In the genomic region with DNA sequence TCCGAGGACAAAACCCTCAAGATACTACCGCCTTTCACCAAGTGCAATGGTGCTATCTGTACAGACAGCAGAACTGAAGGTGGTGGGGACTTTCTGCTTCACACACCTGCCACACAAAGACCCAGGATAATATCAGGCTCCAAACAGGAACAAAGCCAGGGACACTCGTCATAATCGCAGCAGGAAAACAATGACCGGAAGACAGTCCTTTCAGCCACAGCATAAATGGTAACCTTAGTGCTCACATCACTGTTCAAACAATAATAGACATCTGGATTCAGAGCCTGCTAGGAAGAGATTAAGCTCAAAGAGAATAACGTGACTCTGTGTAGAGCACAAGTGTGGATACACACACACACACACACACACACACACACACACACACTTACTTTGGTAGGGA, we compare ENCODE assay signal across 10 mouse cellular contexts.
DNase-seq lines count a peak whose midpoint lies in the region; ATAC-seq and TF ChIP-seq lines count a peak whose summit lies in the region.
"Had no signal": no experiment of that assay in that cellular context is flagged by ENCODE, and none has a peak within 500 bp of the region (broad histone marks: within the 10 kb centered on the region; RNA-seq: fewer than 3 reads in every experiment).

No protein-coding gene starts in this region.

- no peak overlapping the region for H3K4me3 ChIP-seq in hindbrain, embryonic 13.5 days
- no peak overlapping the region for H3K4me3 ChIP-seq in hindbrain, embryonic 10.5 days
- no peak overlapping the region for H3K4me3 ChIP-seq in kidney, adult 2 months (ENCODE audit: insufficient read depth, low read depth, low read length)
- H3K4me3 ChIP-seq in lung, postnatal 0 days (ENCODE audit: low read depth, low read length), result no peak overlapping the region
- no peak overlapping the region for H3K4me3 ChIP-seq in intestine, embryonic 15.5 days (replicated peaks)

- no peak overlapping the region for H3K9ac ChIP-seq in hindbrain, embryonic 13.5 days
- no peak overlapping the region for H3K9ac ChIP-seq in lung, postnatal 0 days (replicated peaks; ENCODE audit: low read depth)
- no peak overlapping the region for H3K9ac ChIP-seq in intestine, embryonic 15.5 days

- H3K27me3 ChIP-seq in hindbrain, embryonic 13.5 days, result no peaks in the 10 kb centered on the region
- H3K27me3 ChIP-seq in hindbrain, embryonic 10.5 days (ENCODE audit: insufficient read depth, poor library complexity, severe bottlenecking), result 0 out of 2 replicates have a peak, but pooled peaks cover 6% of the 10 kb centered on the region
- no peaks in the 10 kb centered on the region for H3K27me3 ChIP-seq in kidney, adult 2 months (replicated peaks; ENCODE audit: control insufficient read depth, insufficient read depth, low read length)
- H3K27me3 ChIP-seq in lung, postnatal 0 days (replicated peaks; ENCODE audit: insufficient read depth, low read length), result no peaks in the 10 kb centered on the region
- H3K27me3 ChIP-seq in intestine, embryonic 15.5 days (replicated peaks), result no peaks in the 10 kb centered on the region
- H3K27me3 ChIP-seq: CH12.LX had no signal

- DNase-seq in hindbrain, embryonic 10.5 days (ENCODE audit: low spot score), result no peak
- peak; percentile 79 to 86 for DNase-seq in heart, adult 9 months (ENCODE audit: low spot score in 2 of 2)
- DNase-seq in kidney, adult 2 months, result peak; percentile 81
- DNase-seq in lung, postnatal 0 days (ENCODE audit: low spot score), result peak; percentile 69
- no peak for DNase-seq in layer of hippocampus, postnatal 10 days (ENCODE audit: low spot score in 2 of 2)
- DNase-seq: cerebellum, postnatal 25 days had no signal

- H3K9me3 ChIP-seq in hindbrain, embryonic 13.5 days, result no peaks in the 10 kb centered on the region
- H3K9me3 ChIP-seq in hindbrain, embryonic 10.5 days, result no peaks in the 10 kb centered on the region
- no peaks in the 10 kb centered on the region for H3K9me3 ChIP-seq in lung, postnatal 0 days (ENCODE audit: low read length)
- no peaks in the 10 kb centered on the region for H3K9me3 ChIP-seq in intestine, embryonic 15.5 days

- WGBS in hindbrain, embryonic 13.5 days, result 77% methylated on average over 6 of the region's 6 CpGs
- WGBS in hindbrain, embryonic 10.5 days, result 85% methylated on average over 6 of the region's 6 CpGs
- WGBS in kidney, adult 2 months, result 65% methylated on average over 6 of the region's 6 CpGs
- 40% methylated on average over 6 of the region's 6 CpGs for WGBS in lung, postnatal 0 days
- WGBS in intestine, embryonic 15.5 days, result 63% methylated on average over 6 of the region's 6 CpGs

- 0 out of 2 replicates have a peak overlapping the region, but pooled peaks have one; percentile 62 for H3K27ac ChIP-seq in hindbrain, embryonic 13.5 days
- no peak overlapping the region for H3K27ac ChIP-seq in hindbrain, embryonic 10.5 days
- H3K27ac ChIP-seq in kidney, adult 2 months (ENCODE audit: insufficient read depth, low read depth, low read length), result no peak overlapping the region
- 0 out of 2 replicates have a peak overlapping the region, but pooled peaks have one; percentile 1 for H3K27ac ChIP-seq in lung, postnatal 0 days (ENCODE audit: low read length)
- no peak overlapping the region for H3K27ac ChIP-seq in intestine, embryonic 15.5 days

- TF ChIP-seq CTCF in kidney, adult 2 months (conservative IDR thresholded peaks at IDR 0.05; ENCODE audit: insufficient read depth, insufficient read length, low read depth, low read length), result no peak
- TF ChIP-seq CTCF in lung, postnatal 0 days (IDR thresholded peaks at IDR 0.05), result no peak

- no peak for TF ChIP-seq POLR2A in kidney, adult 2 months (IDR thresholded peaks at IDR 0.05; ENCODE audit: low read depth, low read length)

- peak; percentile 93 for TF ChIP-seq EP300 in lung, postnatal 0 days (IDR thresholded peaks at IDR 0.05)

- H3K4me1 ChIP-seq in hindbrain, embryonic 13.5 days (replicated peaks), result peaks cover 43% of the 10 kb centered on the region
- H3K4me1 ChIP-seq in hindbrain, embryonic 10.5 days (replicated peaks), result peaks cover 46% of the 10 kb centered on the region
- peaks cover 24% of the 10 kb centered on the region for H3K4me1 ChIP-seq in kidney, adult 2 months (ENCODE audit: control insufficient read depth, insufficient read depth, low read length)
- peaks cover 29% of the 10 kb centered on the region; the same call in 1 of the 2 replicates for H3K4me1 ChIP-seq in lung, postnatal 0 days (ENCODE audit: insufficient read depth, low read depth, low read length)
- H3K4me1 ChIP-seq in intestine, embryonic 15.5 days (replicated peaks), result peaks cover 11% of the 10 kb centered on the region

- H3K36me3 ChIP-seq in hindbrain, embryonic 13.5 days, result 0 out of 2 replicates have a peak, but pooled peaks cover 5% of the 10 kb centered on the region
- H3K36me3 ChIP-seq in hindbrain, embryonic 10.5 days, result no peaks in the 10 kb centered on the region
- no peaks in the 10 kb centered on the region for H3K36me3 ChIP-seq in kidney, adult 2 months (ENCODE audit: control insufficient read depth, insufficient read depth, low read length)
- H3K36me3 ChIP-seq in lung, postnatal 0 days (ENCODE audit: insufficient read depth, low read length), result no peaks in the 10 kb centered on the region
- H3K36me3 ChIP-seq in intestine, embryonic 15.5 days, result no peaks in the 10 kb centered on the region

- no peak for ATAC-seq in hindbrain, embryonic 13.5 days (ENCODE audit: low FRiP score)
- ATAC-seq in lung, postnatal 0 days, result peak; percentile 56
- ATAC-seq in granulocyte monocyte progenitor cell, adult 5-6 weeks (replicated peaks; ENCODE audit: poor library complexity, severe bottlenecking), result no peak
- no peak for ATAC-seq in intestine, embryonic 15.5 days

- H3K4me2 ChIP-seq in hindbrain, embryonic 13.5 days, result no peak overlapping the region
- no peak overlapping the region for H3K4me2 ChIP-seq in lung, postnatal 0 days (replicated peaks; ENCODE audit: low read depth, low read length)
- no peak overlapping the region for H3K4me2 ChIP-seq in intestine, embryonic 15.5 days (replicated peaks)

Comparison
In these comparisons a context has a peak if more than half of its experiments do, and no peak if none do; other contexts are left out.
1. H3K27ac ChIP-seq: peak in hindbrain, embryonic 13.5 days (single experiment) and lung, postnatal 0 days (single experiment); none in hindbrain, embryonic 10.5 days (single experiment), kidney, adult 2 months (single experiment) and intestine, embryonic 15.5 days (single experiment).
2. DNase-seq: peak in heart, adult 9 months (2 of 2), kidney, adult 2 months (single experiment) and lung, postnatal 0 days (single experiment); none in hindbrain, embryonic 10.5 days (single experiment) and layer of hippocampus, postnatal 10 days (0 of 2).